Mouse (Mus musculus): Measurements from ENCODE around the gene Nek1. TPM values are rescaled to one million over a fixed set of nuclear protein-coding genes. Genes with fewer than 3 reads are reported as not detected.

Gene Nek1
- total RNA-seq, 4 experiments from 2014 or later = 9.6 to 10.0 (median 9.8) TPM

GRCm38 (mm10) chr8:61156406-61156805, 163.4 kb downstream of the Nek1 start:
- no peak for DNase-seq (ENCODE audit: low spot score)

GRCm38 (mm10) chr8:61158540-61158939, 165.5 kb downstream of the Nek1 start:
- no peak for DNase-seq (ENCODE audit: low spot score)

- DNase-seq (ENCODE audit: low spot score) = no peak
These were observed 168.6 kb downstream of the Nek1 start for GRCm38 (mm10) chr8:61161461-61162185.

- no peak for DNase-seq (ENCODE audit: low spot score)
These were observed 169.2 kb downstream of the Nek1 start for GRCm38 (mm10) chr8:61162186-61162566.

GRCm38 (mm10) chr8:61171546-61171945, 178.6 kb downstream of the Nek1 start:
- DNase-seq (ENCODE audit: low spot score) = no peak

GRCm38 (mm10) chr8:61173921-61174492, 181.0 kb downstream of the Nek1 start:
- no peak for DNase-seq (ENCODE audit: low spot score)

GRCm38 (mm10) chr8:61175876-61176275, 182.9 kb downstream of the Nek1 start:
- no peak for DNase-seq (ENCODE audit: low spot score)

GRCm38 (mm10) chr8:61177680-61178593, 184.9 kb downstream of the Nek1 start:
- no peak for DNase-seq (ENCODE audit: low spot score)

GRCm38 (mm10) chr8:61178594-61179140, 185.7 kb downstream of the Nek1 start:
- DNase-seq (ENCODE audit: low spot score) = no peak

Other genes starting within 250 kb of the Nek1 start
- 10 to 100 TPM; 16.5 to 23.0 (median 18.8) TPM for gene Hpf1, start 102.8 kb upstream of the Nek1 start, total RNA-seq (2022)
- gene Clcn3, start 9.9 kb upstream of the Nek1 start, total RNA-seq (2022) = 10 to 100 TPM; 31.9 to 36.9 (median 36.6) TPM
- gene Sh3rf1, start 230.7 kb downstream of the Nek1 start, total RNA-seq (2022) = 1 to 10 TPM; 4.7 to 6.4 (median 5.5) TPM

All from heart, adult 8-10 months (tissue).